Mouse (Mus musculus): ENCODE results near the gene Stk40. TPM values are rescaled to one million over a fixed set of nuclear protein-coding genes. Genes with fewer than 3 reads are reported as not detected.
A peak's percentile ranks its signal among the peaks of the same experiment; 100 is the strongest.
"Not testable (repeated sequence)": the region's sequence is repeated elsewhere in the genome, so short reads cannot be mapped to it uniquely, and the experiment has no call there.

Stk40 gene
- total RNA-seq, 2 experiments from 2014 or later = 34.4 to 39.0 TPM

DNA sequence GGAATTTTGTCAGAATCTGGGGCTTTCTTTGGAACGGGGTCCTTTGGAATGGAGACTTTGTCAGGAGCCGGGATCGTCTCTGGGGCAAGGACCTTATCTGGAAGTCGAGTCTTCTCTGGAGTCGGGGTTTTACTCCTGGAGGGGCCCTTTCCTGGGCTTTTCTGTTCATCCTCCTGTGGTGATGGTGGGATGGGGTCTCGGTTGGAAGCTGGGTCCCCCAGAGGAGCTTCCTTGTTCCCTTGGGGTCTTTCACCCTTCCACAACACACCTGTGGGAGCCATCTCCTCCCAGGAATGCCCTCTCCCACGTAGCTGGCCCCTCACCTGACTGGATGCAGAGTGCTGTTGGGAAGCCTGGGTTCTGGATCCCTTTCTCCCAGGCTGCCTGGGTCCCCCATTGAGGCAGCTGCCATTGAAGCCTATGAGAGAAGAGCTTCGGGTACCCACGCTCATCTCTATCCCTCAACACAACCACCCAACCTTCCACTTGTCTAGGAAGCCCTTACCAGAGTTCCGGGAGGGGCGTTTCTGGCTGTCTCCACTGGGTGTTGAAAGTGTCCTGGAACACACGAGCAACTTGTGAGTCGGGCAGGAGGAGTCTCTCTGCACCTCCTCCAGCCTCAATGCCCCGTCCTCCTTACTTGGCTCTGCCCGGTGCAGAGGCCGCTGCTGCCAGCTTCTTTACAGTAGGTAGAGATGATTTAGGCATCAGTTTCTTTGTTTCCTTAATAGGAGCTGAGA is 48.1 kb downstream of the Stk40 start:
- DNase-seq (ENCODE audit: low spot score in 2 of 2) = no peak

DNA sequence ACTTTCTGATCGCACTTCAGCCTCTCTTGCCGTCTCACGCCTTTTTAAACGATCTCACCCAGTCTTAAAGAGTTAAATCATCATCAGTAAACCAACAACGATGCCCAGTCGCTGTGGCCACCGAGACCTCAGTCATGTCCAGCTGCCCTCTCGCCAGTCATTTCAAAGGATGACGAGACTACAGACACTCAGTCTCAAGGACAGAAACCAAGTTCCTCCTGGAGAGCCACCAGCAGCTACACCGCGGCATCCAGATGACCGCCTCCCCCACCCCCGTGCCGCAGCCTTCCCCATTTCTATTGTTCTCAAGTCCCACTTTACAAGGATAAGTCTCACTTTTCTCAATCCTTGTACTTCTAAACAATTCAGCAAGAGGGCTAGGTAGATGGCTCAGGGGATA is 49.1 kb downstream of the Stk40 start:
- no peak for DNase-seq (ENCODE audit: low spot score in 2 of 2)

DNA sequence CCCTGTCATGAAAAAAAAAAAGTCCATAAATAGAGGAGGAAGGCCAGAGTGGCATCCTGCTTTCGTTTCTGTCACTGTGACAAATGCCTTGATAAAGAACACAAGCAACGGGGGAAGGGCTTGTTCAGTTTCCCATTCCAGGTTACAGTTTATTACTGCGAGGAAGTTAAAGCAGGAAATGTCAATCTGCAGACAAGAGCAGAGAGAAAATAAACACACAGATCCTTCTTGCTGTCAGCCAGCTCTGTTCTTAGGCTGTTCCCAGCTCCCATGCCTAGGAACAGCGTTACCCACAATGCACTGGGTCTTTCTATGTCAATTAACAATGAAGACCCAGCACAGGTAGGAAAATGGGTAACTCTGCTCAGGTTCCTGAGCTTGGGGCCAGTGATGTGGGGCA is 51.4 kb downstream of the Stk40 start:
- DNase-seq (ENCODE audit: low spot score in 2 of 2) = no peak

DNA sequence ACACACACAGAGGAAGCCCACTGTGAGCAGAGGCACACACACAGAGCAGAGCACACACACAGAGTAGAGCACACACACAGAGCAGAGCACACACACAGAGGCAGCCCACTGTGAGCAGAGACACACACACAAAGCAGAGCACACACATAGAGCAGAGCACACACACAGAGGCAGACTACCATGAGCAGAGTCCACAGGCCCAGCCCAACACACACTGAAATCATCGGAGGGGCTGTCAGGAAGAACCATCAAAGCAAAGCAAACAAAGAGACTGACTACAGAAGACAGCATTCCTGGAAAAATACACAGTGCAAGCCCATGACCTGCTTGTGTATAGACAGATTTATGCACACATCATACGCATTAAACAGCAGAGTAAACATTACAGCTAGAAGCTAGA is 52.1 kb downstream of the Stk40 start:
- no peak for DNase-seq (ENCODE audit: low spot score in 2 of 2)

DNA sequence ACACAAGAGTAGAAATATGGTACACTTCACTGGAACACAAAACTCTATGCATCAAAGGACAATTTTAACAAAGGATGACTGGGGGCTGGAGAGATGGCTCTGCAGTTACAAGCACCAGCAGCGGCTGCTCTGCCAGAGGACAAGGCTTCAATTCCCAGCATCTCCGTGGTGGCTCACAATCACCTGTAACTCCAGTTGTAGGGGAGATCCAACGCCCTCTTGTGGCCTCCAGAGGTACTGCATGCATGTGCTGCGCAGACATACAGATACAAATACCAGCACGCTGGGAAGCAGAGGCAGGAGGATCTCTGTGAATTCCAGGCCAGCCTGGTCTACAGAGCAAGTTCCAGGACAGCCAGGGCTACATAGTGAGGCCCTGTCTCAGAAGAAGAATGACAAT is 52.9 kb downstream of the Stk40 start:
- no peak for DNase-seq (ENCODE audit: low spot score in 2 of 2)

DNA sequence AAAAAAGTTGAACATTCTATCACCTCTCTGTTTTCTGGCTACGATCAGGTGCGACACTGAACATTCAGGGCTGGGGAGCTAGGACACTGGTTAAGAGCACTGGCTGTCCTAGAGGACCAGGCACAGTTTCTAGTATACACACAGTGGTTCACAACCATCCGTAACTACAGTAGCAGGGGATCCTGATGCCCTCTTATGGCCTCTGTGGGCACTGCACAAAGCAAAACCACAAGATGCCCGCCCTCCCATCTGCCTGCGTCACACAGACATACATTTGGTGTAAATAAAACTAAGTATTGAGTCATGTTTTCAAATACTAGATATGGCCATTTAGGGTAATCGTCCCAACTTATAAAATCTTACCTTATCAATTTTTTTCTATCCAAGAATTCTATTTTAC is 53.8 kb downstream of the Stk40 start:
- DNase-seq (ENCODE audit: low spot score in 2 of 2) = no peak

DNA sequence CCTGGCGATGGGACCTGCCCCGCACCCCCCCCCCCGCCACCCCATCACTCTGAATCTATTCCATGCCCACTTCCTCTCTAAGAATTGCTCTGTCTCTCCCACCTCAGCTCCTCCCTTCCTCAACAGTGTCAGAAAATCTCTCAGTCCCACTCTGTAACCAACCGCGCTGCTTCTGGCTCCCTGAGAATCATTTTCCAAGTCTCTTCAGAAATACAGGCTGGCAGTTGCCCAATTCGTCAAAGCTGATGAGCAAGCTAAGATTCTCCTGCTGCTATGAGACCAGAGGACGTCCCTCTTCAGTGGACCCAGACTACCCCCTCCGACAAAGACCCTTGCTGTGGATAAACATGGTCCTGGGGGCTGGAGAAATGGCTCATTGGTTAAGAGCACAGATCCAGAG is 55.7 kb downstream of the Stk40 start:
- DNase-seq (ENCODE audit: low spot score in 2 of 2) = no peak

DNA sequence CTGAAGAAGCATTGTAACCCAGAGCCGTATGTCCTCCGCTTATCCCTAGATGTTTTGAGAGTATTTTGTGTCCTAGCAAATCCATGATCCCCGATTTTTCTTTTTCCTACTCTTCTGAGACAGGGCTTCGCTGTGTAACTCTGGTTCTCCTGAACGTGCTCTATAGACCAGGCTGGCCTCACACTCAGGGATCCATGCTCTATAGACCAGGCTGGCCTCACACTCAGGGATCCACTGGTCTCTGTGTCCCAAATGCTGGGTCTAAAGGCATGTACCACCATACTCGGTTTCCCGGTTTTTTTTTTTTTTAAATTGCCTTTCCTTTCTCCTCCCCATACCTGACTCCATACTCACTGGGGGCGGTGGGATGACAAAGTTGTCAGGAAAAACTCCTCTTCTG is 57.2 kb downstream of the Stk40 start:
- no peak for DNase-seq (ENCODE audit: low spot score in 2 of 2)

DNA sequence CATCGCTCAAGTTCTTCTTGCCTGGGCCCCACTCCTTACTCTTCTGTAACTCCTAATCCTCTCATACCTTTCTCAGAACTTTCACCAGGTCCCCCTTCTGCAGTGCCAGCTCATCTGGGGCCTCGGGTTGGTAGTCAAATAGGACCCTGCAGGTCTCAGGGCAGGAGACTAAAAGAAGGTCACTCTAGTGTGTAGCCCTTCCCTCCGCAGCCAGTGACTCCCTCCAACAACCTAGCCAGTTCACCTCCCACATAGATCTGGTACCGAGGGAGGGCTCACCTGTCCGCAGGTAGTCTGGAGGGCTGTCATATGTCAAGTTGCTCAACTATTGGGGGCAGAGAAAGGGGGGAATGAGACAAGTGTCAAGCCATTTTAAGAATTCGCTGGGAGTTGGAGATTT is 57.7 kb downstream of the Stk40 start:
- no peak for DNase-seq (ENCODE audit: low spot score in 2 of 2)

DNA sequence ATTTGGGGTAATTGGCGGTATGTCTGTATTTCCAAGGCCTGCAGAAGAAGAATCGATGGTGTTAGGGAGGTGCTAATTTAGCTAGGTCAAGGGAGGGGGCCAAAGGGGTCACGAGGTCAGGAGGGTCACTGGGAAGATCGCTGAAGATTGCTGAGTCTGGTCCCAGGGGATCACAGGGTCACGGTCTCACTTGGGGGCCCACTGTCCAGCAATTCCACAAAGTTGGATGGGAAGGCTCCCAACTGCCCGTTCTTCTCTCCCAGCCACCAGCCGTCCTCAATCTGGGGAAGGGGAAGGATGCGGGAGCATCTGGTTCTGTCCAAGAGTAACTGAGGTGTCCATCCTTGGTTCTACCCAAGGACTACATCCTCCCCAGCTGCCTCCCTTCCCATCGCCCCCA is 58.2 kb downstream of the Stk40 start:
- no peak for DNase-seq (ENCODE audit: low spot score in 2 of 2)

DNA sequence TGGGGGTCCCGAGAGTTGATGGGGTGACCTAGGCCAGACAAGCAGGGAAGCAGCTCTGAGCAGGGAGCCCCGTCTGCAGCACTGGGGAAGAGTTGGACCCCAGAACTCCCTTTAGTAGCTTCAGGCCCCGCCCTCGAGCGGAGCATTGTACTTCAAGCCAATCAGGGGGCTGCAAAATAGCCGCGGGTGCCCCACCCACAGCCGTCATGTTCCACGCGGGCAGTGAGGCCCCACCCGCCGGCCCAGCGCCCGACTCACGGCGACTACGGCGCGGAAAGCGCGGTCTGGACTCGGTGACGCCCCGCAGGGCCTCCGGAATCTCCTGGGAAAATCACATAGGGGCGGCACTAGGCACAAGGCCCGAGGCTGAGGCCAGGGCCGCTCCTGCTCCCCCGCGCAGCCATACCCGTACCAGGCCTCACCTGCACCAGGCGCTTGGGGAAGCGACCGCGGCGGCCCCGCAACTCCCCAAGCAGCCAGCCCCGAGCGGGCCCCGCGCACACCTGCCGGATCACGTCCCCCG is 58.8 kb downstream of the Stk40 start:
- DNase-seq (ENCODE audit: low spot score in 2 of 2) = peak; percentile 83 to 93

DNA sequence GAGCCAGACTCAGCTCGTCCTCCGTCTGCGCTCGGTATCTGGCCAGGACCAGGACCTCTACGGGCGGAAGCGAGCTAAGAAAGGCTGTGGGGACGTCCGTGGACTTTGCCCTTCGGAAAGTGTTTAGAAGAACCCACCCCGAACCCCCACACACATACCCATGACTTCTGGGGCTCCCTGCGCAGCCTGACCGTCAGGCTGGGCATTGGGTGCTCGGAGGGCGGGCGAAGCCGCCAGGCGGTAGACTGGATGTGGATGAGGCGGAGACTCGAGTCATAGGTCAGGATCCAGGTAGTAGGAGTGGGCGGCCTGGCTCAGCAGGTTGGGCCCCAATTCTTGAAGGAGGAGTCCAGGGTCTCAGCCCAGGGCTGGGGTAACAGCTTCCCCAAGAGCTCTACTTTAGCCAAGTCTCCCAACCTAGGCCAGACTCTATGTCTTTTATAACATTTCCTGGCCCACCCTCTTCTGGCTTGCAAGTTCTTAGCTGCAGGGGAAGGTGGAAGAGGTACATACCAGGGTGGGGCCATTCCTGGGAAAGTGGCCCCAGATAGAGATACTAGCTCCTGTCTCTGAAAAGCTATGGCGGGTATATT is 59.4 kb downstream of the Stk40 start, which contains the start of gene Sh3d21:
Gene Sh3d21, minus strand, starts transcription at position 425 of the 593 bp plus-strand sequence.
- DNase-seq (ENCODE audit: low spot score in 2 of 2) = no peak

DNA sequence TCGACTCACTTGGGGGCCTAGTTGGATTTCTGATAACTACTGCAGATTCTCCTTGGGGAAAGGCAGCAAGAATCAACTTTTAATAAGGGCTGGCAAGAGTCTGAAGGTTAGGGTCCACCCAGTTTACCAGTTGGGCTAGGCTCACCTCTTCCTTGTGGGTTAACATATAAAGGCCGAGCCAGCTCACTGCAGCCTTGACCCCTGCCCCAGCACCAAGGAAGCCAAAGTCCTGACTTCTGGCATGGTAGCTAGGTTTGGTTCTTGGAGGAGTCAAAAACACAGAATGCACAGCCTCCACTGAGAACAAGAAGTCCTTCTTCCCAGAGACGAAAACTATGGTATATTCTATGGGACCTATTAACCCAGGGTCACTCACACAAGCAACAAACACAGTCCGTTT is 59.9 kb downstream of the Stk40 start:
- DNase-seq (ENCODE audit: low spot score in 2 of 2) = no peak

DNA sequence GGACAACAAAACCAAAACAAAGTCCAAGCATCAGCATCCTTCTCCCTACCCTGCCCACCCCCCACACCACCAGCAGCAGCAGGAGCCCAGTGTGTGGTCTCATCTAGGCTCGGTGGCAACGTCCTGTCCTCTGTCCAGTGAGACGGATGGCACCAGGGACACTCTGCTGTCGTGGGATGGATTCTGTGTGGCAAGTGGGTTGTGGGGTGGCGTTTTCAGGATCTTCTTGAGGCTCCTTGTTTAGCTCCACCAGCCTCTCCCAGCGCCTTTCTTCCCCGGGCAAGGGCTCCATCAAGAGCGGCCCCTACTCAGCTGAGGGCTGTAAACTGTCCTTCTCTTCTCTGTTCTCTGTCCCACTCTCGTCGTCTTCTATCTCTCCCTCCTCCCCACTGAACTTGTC is 61.3 kb downstream of the Stk40 start:
- DNase-seq (ENCODE audit: low spot score in 2 of 2) = not testable (repeated sequence)

DNA sequence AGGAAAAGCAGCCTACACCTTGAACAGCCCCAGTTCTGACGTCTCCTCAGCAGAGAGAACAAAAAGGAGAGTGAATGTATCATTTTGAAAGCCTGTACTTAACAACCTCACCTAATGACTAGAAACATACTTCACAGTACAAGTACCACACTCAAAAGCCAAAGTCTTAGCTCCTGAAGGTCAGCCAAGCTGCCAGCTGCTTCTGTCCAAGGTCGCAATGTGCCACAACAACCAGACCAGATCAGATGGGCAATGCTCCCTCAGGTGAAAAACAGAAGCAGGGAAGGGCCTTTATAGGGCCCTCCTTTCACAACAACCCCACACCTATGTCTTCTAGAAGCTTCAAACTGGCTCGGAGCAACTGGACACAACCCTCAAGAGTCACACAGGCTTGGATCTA is 62.3 kb downstream of the Stk40 start:
- no peak for DNase-seq (ENCODE audit: low spot score in 2 of 2)

DNA sequence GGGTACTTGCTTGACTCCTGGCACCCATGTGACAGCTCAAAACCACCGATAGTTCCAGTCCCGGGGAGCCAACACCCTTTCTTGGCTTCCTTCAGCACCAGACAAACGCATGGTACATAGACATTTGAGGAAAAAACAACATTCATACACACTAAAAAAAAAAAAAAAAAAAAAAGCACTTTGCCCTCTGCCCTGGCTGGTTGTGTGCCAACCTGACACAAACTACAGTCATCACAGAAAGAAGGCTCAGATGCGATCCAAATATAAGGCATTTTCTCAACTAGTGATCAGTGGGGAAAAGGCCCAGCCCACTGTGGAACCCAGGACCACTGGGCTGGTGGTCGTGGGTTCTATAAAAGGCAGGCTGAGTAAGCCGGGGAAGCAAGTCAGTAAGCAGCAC is 65.1 kb downstream of the Stk40 start:
- no peak for DNase-seq (ENCODE audit: low spot score in 2 of 2)

DNA sequence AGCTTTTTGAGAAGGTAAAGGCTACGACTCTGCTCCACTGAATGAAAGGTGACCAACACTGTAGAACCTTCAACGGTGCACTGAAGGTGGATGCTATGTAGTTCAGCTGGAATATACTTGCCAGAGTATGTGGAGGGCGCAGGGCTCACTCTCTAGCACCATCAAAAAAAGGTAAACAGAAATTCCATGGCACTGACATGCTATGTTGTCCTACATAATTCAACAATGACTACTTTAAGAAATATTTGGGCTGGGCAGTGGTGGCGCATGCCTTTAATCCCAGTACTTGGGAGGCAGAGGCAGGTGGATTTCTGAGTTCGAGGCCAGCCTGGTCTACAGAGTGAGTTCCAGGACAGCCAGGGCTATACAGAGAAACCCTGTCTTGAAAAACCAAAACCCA is 67.0 kb downstream of the Stk40 start:
- DNase-seq (ENCODE audit: low spot score in 2 of 2) = not testable (repeated sequence)

DNA sequence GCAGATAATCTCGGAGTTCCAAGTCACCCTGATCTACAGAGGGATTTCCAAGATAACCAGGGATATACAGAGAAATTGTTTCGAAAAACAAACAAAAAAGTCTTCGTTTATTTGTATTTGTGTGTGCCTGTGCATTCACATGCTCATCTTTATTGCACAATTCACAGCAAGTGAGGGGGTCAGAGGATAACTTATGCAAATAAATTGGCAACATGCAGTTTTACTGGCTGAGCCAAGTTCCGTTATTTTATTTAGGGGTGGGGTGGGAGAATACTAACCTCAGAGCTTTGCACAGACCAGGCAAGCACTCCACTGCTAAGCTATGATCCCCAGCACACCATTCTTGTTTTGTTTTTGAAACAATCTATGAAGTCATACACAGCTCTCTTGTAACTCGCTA is 70.0 kb downstream of the Stk40 start:
- no peak for DNase-seq (ENCODE audit: low spot score in 2 of 2)

DNA sequence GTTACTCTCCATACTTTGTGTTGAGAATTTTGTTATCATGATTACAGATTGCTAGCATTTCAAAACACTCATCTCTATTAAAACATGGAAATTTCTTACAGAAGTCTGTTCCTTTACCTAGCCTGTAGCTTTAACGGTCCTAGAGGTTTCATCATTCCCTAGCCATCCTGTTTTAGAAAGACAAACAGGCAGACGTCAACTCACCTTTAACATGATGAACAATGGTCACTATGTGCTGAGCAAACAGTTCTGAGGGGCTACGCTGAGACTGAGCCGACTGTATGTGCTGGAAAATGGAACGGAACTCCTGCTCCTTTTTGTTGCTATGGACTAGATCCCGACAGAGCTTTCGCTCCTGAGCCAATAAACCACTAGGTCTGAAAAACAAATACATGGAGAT is 72.2 kb downstream of the Stk40 start:
- not testable (repeated sequence) for DNase-seq (ENCODE audit: low spot score in 2 of 2)

DNA sequence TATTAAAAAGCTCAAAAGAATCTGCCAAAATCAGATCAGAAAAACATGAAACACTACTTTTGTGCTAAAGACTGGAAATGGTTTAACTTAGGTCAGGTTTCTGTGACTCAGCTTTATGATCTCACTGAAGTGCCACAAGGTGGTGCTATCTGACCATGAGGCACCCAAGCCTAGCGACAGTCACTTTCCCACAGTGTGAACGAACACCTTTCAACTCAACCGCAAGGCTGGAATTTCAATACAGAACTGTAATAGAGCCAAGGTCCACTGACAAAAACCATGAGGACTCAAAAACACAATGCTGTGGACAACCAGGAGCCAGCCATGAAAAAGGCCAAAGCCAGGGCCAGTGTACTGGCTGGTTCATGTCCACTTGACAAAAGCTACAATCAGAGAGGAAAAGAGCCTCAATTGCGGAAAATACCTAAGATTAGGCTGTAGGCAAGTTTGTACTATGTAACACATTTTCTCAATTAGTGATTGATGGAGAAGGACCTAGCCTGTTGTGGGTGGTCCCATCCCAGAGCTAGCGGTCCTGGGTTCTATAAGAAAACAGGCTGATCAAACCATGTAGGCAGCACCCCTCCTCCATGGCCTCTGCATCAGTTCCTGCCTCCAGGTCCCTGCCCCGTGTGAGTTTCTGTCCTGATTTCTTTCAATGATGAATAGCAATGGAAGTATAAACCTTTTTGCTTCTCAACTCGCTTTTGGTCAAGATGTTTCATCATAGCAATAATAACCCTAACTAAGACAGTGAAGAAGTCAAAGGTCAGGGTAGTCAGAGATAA is 77.6 kb downstream of the Stk40 start:
- no peak for DNase-seq (ENCODE audit: low spot score in 2 of 2)

DNA sequence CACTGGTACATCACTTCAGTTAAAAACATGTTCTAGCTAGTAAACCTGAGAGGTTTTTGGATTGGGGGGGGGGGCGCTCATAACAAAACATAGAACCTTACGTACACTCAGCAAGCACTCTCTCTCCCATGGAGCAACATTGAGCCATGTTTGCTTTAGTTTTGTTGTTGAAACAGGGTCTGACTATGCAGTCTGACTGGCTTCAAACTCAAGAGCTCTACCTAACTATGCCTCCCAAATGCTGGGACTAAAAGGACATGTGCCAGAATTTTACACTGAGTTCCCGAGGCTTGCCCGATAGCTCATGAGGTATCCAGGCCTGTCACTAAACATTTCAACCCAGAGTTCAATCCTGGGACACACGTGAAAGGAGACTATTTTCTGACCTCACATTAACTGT is 79.3 kb downstream of the Stk40 start:
- DNase-seq (ENCODE audit: low spot score in 2 of 2) = no peak

DNA sequence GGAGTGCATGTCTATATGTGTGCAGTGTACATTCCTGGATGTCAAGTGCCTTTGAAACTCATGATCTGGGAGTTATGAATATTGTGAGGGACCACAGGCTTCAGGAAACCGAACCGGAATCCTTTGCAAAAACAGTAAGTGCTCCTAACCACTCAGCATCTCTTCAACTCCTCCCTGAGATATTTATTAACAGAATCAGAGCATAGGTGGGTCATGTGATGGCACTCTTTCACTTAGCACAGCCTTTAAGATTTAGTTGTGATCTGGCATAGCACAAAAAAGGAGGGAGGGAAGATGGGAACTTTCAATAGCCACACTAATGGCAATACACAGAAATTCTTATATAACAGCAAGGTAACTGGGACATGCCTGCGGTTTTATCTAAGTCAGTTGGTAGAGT is 83.3 kb downstream of the Stk40 start:
- DNase-seq (ENCODE audit: low spot score in 2 of 2) = no peak

Data from gastrocnemius, postnatal 4 days (tissue).